Mouse (Mus musculus): ENCODE results near the gene Adgrv1. TPM values are rescaled to one million over a fixed set of nuclear protein-coding genes. Genes with fewer than 3 reads are reported as not detected.

The Adgrv1 gene
- polyA plus RNA-seq, 1 experiment from 2014 or later = 2.5 TPM

DNA sequence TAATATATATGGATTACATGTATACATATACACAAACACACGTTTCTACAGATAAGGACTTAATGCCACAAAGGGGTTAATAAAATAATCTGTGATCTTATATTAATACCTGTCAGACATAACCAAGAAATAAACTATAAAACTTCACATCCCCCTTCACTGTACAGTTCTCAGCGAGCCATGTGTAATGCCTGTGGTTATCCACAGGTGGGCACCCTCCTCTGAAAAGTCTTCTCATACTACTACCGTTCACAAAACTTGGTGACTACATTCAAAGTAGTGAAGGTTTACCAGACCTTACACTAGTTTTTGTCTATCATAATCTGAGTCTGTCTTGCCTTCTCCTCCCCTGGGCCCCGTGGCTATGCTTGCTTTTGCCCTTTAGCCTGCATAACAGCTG lies 106.3 kb downstream of the Adgrv1 start:
- Histone ChIP-seq H3K9ac (no peak overlapping the region), H3K4me1 (ENCODE audit: insufficient read depth) (no peaks in the 10 kb centered on the region), H3K27ac (ENCODE audit: low read depth) (no peak overlapping the region), H3K4me2 (no peak overlapping the region), H3K27me3 (ENCODE audit: insufficient read depth, low read length) (no peaks in the 10 kb centered on the region), H3K9me3 (ENCODE audit: low read depth, low read length) (no peaks in the 10 kb centered on the region), H3K36me3 (ENCODE audit: insufficient read depth) (no peaks in the 10 kb centered on the region), H3K4me3 (ENCODE audit: low read depth, low read length) (no peak overlapping the region)
- 43% methylated on average over 4 of the region's 4 CpGs for WGBS
- TF ChIP-seq CTCF (IDR thresholded peaks at IDR 0.05; ENCODE audit: low read depth) = peak; percentile 59
- no peak; the same call in 1 of the 2 replicates for ATAC-seq (ENCODE audit: insufficient read depth)
- peak; percentile 34 for DNase-seq

DNA sequence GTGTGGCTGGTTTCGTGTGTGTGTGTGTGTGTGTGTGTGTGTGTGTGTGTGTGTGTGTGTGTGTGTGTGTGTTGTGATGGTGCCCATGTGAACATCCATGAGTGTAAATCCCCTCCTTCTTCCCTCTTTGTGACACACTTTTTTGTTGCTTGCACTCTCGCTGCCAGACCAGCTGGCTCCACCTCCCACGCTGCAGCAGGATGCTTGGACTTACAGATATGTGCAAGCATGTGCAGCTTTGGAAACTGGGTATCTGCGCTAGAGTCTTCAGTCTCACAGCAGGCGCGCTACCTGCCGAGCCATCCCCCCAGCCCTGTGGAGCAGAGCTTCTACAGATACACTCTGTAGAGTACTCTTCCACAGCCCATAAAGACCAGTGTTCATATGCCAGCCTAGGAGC lies 122.8 kb downstream of the Adgrv1 start:
- Histone ChIP-seq H3K27ac (ENCODE audit: low read depth) (no peak overlapping the region), H3K36me3 (ENCODE audit: insufficient read depth) (no peaks in the 10 kb centered on the region), H3K9me3 (ENCODE audit: low read depth, low read length) (no peaks in the 10 kb centered on the region), H3K4me2 (no peak overlapping the region), H3K4me1 (ENCODE audit: insufficient read depth) (no peaks in the 10 kb centered on the region), H3K4me3 (ENCODE audit: low read depth, low read length) (no peak overlapping the region), H3K9ac (no peak overlapping the region), H3K27me3 (ENCODE audit: insufficient read depth, low read length) (no peaks in the 10 kb centered on the region)
- 71% methylated on average over 7 of the region's 7 CpGs for WGBS
- ATAC-seq (ENCODE audit: insufficient read depth) = no peak
- no peak for TF ChIP-seq CTCF (IDR thresholded peaks at IDR 0.05; ENCODE audit: low read depth)
- no peak for DNase-seq

DNA sequence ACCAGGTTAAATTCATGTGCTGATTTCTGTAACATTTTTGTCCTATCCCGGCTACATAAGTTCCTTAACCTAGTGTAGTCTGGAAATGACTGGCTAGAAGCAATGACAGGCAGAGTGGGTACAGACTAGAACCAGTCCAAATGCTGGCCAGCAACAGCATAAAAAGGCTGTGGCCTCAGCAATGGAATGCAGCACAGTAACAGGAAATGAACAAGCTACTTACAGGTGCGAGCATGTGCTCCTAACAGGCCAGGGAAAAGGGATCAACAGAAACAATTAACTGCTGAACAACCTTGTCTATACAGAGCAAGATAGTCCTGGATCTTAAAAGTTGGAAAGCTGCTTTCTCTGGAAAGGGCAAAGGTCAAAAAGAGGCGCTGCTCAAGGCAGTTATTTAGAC lies 135.9 kb downstream of the Adgrv1 start:
- DNase-seq (no peak), ATAC-seq (ENCODE audit: insufficient read depth) (peak; percentile 11; the same call in 1 of the 2 replicates)
- Histone ChIP-seq H3K9me3 (ENCODE audit: low read depth, low read length) (no peaks in the 10 kb centered on the region), H3K27me3 (ENCODE audit: insufficient read depth, low read length) (no peaks in the 10 kb centered on the region), H3K9ac (no peak overlapping the region), H3K36me3 (ENCODE audit: insufficient read depth) (no peaks in the 10 kb centered on the region), H3K4me1 (ENCODE audit: insufficient read depth) (no peaks in the 10 kb centered on the region), H3K4me2 (no peak overlapping the region), H3K4me3 (ENCODE audit: low read depth, low read length) (no peak overlapping the region), H3K27ac (ENCODE audit: low read depth) (no peak overlapping the region)
- 54% methylated on average over 3 of the region's 3 CpGs for WGBS
- no peak for TF ChIP-seq CTCF (IDR thresholded peaks at IDR 0.05; ENCODE audit: low read depth)

DNA sequence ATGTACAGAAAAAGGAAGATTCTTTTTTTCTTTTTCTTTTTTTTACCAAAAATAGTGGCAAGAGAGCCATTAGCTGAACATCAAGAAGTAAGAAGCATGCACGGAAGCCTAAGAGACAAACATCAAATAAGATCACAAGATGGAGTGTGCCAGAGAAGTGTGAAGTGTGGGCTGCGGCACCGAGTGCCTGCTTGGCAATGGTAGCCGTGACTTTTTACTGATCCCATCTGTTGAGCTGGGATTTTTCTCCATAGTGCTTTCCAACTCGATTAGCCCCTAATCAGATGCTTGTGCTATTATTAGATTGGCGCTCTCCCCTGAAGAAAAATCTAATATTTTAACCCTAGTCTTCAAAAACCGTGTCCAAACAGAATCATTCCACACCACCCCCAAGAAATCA lies 141.0 kb downstream of the Adgrv1 start:
- no peak overlapping the region for H3K4me2 ChIP-seq
- H3K4me3 ChIP-seq (ENCODE audit: low read depth, low read length) = no peak overlapping the region
- no peak overlapping the region for H3K27ac ChIP-seq (ENCODE audit: low read depth)
- WGBS = 65% methylated on average over 7 of the region's 7 CpGs
- H3K36me3 ChIP-seq (ENCODE audit: insufficient read depth) = no peaks in the 10 kb centered on the region
- no peak overlapping the region for H3K9ac ChIP-seq
- no peaks in the 10 kb centered on the region for H3K4me1 ChIP-seq (ENCODE audit: insufficient read depth)
- H3K27me3 ChIP-seq (ENCODE audit: insufficient read depth, low read length) = no peaks in the 10 kb centered on the region
- no peaks in the 10 kb centered on the region for H3K9me3 ChIP-seq (ENCODE audit: low read depth, low read length)
- DNase-seq (peak; percentile 17), ATAC-seq (ENCODE audit: insufficient read depth) (no peak)
- TF ChIP-seq CTCF (IDR thresholded peaks at IDR 0.05; ENCODE audit: low read depth) = no peak

DNA sequence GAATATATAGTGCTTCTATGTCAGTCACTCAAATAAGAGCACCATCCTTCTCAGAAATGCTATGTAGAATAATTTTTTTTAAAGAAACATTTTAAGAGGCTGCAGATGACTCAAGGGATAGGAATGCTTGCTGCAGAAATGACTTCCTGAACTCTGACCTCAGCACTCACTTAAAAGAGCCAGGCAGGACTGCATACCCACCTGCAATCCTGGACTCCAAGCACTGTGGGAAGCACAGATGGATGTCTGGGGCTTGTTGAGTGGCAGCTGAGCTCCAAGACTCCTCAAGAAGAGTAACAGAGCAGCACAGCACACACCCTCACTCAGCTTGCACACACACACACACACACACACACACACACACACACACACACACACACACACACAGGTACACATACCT lies 146.0 kb downstream of the Adgrv1 start:
- ATAC-seq (ENCODE audit: insufficient read depth) (peak; percentile 86), DNase-seq (peak; percentile 23)
- TF ChIP-seq CTCF (IDR thresholded peaks at IDR 0.05; ENCODE audit: low read depth) = no peak

DNA sequence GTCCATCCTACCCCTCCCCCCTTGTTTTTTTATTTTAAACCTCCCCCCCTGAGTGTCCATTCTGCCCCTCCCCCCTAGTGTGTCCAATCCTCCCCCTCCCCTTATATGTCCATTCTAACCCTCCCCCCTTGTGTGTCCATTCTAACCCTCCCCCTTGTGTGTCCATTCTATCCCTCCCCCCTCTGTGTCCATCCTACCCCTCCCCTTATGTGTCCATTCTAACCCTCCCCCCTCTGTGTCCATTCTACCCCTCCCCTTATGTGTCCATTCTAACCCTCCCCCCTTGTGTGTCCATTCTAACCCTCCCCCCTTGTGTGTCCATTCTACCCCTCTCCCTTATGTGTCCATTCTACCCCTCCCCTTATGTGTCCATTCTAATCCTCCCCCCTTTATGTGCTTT lies 159.2 kb downstream of the Adgrv1 start:
- DNase-seq (no peak), ATAC-seq (ENCODE audit: insufficient read depth) (no peak)
- H3K36me3 ChIP-seq (ENCODE audit: insufficient read depth) = no peaks in the 10 kb centered on the region
- TF ChIP-seq CTCF (IDR thresholded peaks at IDR 0.05; ENCODE audit: low read depth) = no peak
- H3K9me3 ChIP-seq (ENCODE audit: low read depth, low read length) = no peaks in the 10 kb centered on the region
- H3K4me3 ChIP-seq (ENCODE audit: low read depth, low read length) = no peak overlapping the region
- no peak overlapping the region for H3K27ac ChIP-seq (ENCODE audit: low read depth)
- H3K4me1 ChIP-seq (ENCODE audit: insufficient read depth) = no peaks in the 10 kb centered on the region
- H3K9ac ChIP-seq = no peak overlapping the region
- no peak overlapping the region for H3K4me2 ChIP-seq
- H3K27me3 ChIP-seq (ENCODE audit: insufficient read depth, low read length) = no peaks in the 10 kb centered on the region

More for the DNA sequence above, 146.0 kb downstream of the Adgrv1 start:
- H3K36me3 ChIP-seq (ENCODE audit: insufficient read depth) = no peaks in the 10 kb centered on the region
- H3K27me3 ChIP-seq (ENCODE audit: insufficient read depth, low read length) = no peaks in the 10 kb centered on the region
- H3K9ac ChIP-seq = no peak overlapping the region
- no peak overlapping the region for H3K27ac ChIP-seq (ENCODE audit: low read depth)
- no peak overlapping the region for H3K4me2 ChIP-seq
- H3K4me3 ChIP-seq (ENCODE audit: low read depth, low read length) = no peak overlapping the region
- H3K9me3 ChIP-seq (ENCODE audit: low read depth, low read length) = no peaks in the 10 kb centered on the region
- no peaks in the 10 kb centered on the region for H3K4me1 ChIP-seq (ENCODE audit: insufficient read depth)

DNA sequence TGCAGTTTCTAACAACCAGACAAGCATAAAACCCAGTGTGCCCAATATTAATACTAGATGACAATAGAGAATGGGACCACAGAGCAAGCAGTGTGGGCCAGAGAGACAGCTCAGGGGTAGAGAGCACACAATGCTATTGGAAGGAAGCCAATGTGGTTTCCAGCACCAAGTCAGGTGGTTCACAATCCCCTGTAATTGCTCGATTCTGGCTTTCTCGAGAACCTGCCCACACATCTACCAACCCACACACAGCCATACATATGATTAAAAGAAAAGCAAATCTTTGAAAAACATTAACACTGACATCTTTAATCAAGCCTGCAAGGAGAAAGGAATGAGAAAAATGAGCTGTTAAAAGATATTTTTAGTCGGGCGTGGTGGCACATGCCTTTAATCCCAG lies 166.3 kb downstream of the Adgrv1 start:
- 64% methylated on average over 4 of the region's 4 CpGs for WGBS
- no peak for DNase-seq
- TF ChIP-seq CTCF (IDR thresholded peaks at IDR 0.05; ENCODE audit: low read depth) = no peak

DNA sequence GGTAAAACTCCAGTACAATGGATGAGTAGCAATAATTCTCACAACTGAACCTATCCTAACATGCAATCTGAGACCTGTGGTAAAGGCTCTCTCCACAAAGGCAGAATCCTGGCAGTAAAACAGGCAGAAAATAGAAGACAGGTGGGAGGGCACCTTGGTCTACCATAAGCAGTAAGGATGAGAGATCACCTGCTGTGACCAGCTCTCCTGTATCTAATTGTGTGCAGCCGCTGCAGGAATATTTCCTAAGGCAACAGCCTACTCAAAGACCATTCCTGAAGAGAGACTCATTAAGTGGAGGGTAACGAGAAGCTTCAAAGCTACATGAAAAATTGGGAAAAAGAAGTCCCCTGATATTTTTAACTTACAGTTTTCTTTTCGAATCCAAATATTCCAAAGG lies 167.2 kb downstream of the Adgrv1 start:
- Histone ChIP-seq H3K9ac (no peak overlapping the region), H3K27me3 (ENCODE audit: insufficient read depth, low read length) (no peaks in the 10 kb centered on the region), H3K4me2 (no peak overlapping the region), H3K4me1 (ENCODE audit: insufficient read depth) (no peaks in the 10 kb centered on the region), H3K4me3 (ENCODE audit: low read depth, low read length) (no peak overlapping the region), H3K27ac (ENCODE audit: low read depth) (no peak overlapping the region), H3K9me3 (ENCODE audit: low read depth, low read length) (no peaks in the 10 kb centered on the region), H3K36me3 (ENCODE audit: insufficient read depth) (no peaks in the 10 kb centered on the region)
- TF ChIP-seq CTCF (IDR thresholded peaks at IDR 0.05; ENCODE audit: low read depth) = no peak
- no peak for DNase-seq
- no peak for ATAC-seq (ENCODE audit: insufficient read depth)
- 76% methylated on average over 3 of the region's 3 CpGs for WGBS

More for the DNA sequence above, 166.3 kb downstream of the Adgrv1 start:
- no peaks in the 10 kb centered on the region for H3K27me3 ChIP-seq (ENCODE audit: insufficient read depth, low read length)
- no peaks in the 10 kb centered on the region for H3K9me3 ChIP-seq (ENCODE audit: low read depth, low read length)
- H3K27ac ChIP-seq (ENCODE audit: low read depth) = no peak overlapping the region
- H3K4me3 ChIP-seq (ENCODE audit: low read depth, low read length) = no peak overlapping the region
- ATAC-seq (ENCODE audit: insufficient read depth) = no peak
- no peaks in the 10 kb centered on the region for H3K4me1 ChIP-seq (ENCODE audit: insufficient read depth)
- H3K4me2 ChIP-seq = no peak overlapping the region
- no peak overlapping the region for H3K9ac ChIP-seq
- no peaks in the 10 kb centered on the region for H3K36me3 ChIP-seq (ENCODE audit: insufficient read depth)

Measured in lung, embryonic 14.5 days (tissue).